Mouse (Mus musculus) limb, embryonic 11.5 days (tissue): ENCODE data around the gene Vps13c. TPM values are rescaled to one million over a fixed set of nuclear protein-coding genes. Genes with fewer than 3 reads are reported as not detected.

ENCODE experiments used
- ATAC-seq: fragments of 200-750 bp; cut with Nextera tagmentation; 2 replicates; pipeline ENCODE4 v1.8.0; 2017; ENCODE audit warnings: low read depth; ENCODE audit not compliant: insufficient number of reproducible peaks, low FRiP score, low TSS enrichment
- DNase-seq: peaks from one replicate; pipeline ENCODE4 v3.0.0-alpha.2; 2015; ENCODE audit warnings: low spot score
- H3K27ac ChIP-seq: fragments of 300-500 bp; sonication (generic); replicated peaks from 2 replicates; pipeline ENCODE4 v1.5.1; 2014; ENCODE audit warnings: low read depth, mild to moderate bottlenecking, low read length
- H3K27me3 ChIP-seq: fragments of 300-500 bp; sonication (generic); 2 replicates; pipeline ENCODE4 v1.6.1; 2014; ENCODE audit warnings: mild to moderate bottlenecking, low read length, mixed read lengths; ENCODE audit not compliant: control insufficient read depth, insufficient read depth
- H3K36me3 ChIP-seq: fragments of 300-500 bp; sonication (generic); 2 replicates; pipeline ENCODE4 v1.6.1; 2014; ENCODE audit warnings: mild to moderate bottlenecking, low read length, moderate library complexity, mixed read lengths; ENCODE audit not compliant: control insufficient read depth, insufficient read depth
- H3K4me1 ChIP-seq: fragments of 300-500 bp; sonication (generic); 2 replicates; pipeline ENCODE4 v1.6.1; 2014; ENCODE audit warnings: low read length, mixed read lengths; ENCODE audit not compliant: control insufficient read depth, insufficient read depth
- H3K4me2 ChIP-seq: fragments of 300-500 bp; sonication (generic); 2 replicates; pipeline ENCODE4 v1.6.1; 2014; ENCODE audit warnings: low read depth, mild to moderate bottlenecking, moderate library complexity; ENCODE audit not compliant: severe bottlenecking
- H3K4me3 ChIP-seq: fragments of 300-500 bp; sonication (generic); 2 replicates; pipeline ENCODE4 v1.5.1; 2014; ENCODE audit warnings: low read depth, low read length
- H3K9ac ChIP-seq: fragments of 300-500 bp; sonication (generic); 2 replicates; pipeline ENCODE4 v1.6.1; 2014; ENCODE audit warnings: mild to moderate bottlenecking, low read length
- H3K9me3 ChIP-seq: fragments of 300-500 bp; sonication (generic); 2 replicates; pipeline ENCODE4 v1.6.1; 2016; ENCODE audit warnings: low read length; ENCODE audit not compliant: control insufficient read depth
- WGBS: fragments of 180-500 bp; shearing (Covaris S2); extraction: QIAGEN DNeasy Blood & Tissue Kit; methylation state at CpG from one replicate; pipeline ENCODE4 v1.1.7; 2014; 5-methylcytosine and 5-hydroxymethylcytosine counted together
- polyA plus RNA-seq: library from polyadenylated mRNA; unstranded; fragments of >200 nt; fragmentation: Nextera tagmentation; extraction: Ambion mirVana; gene quantifications from 2 replicates; pipeline ENCODE4 v1.2.1, GENCODE M21; 2014

Gene Vps13c
- polyA plus RNA-seq, 1 experiment from 2014 or later, result 4.6 TPM

GRCm38 (mm10) chr9:67863332-67863731 is 23.1 kb downstream of the Vps13c start:
- 92% methylated on average over 5 of the region's 5 CpGs for WGBS
- ATAC-seq (no peak), DNase-seq (no peak)
- H3K36me3 ChIP-seq, result no peaks in the 10 kb centered on the region
- no peak overlapping the region for H3K4me3 ChIP-seq
- 0 out of 2 replicates have a peak, but pooled peaks cover 8% of the 10 kb centered on the region for H3K4me1 ChIP-seq
- H3K4me2 ChIP-seq, result no peak overlapping the region
- no peak overlapping the region for H3K27ac ChIP-seq
- H3K27me3 ChIP-seq, result no peaks in the 10 kb centered on the region
- no peaks in the 10 kb centered on the region for H3K9me3 ChIP-seq
- H3K9ac ChIP-seq, result no peak overlapping the region

GRCm38 (mm10) chr9:67864011-67864410 is 23.8 kb downstream of the Vps13c start:
- 53% methylated on average over 4 of the region's 4 CpGs for WGBS
- Histone ChIP-seq H3K27ac (no peak overlapping the region), H3K4me3 (no peak overlapping the region), H3K4me2 (no peak overlapping the region), H3K9me3 (no peaks in the 10 kb centered on the region), H3K36me3 (no peaks in the 10 kb centered on the region), H3K9ac (no peak overlapping the region), H3K27me3 (no peaks in the 10 kb centered on the region), H3K4me1 (0 out of 2 replicates have a peak, but pooled peaks cover 8% of the 10 kb centered on the region)
- DNase-seq (no peak), ATAC-seq (no peak)

- no peaks in the 10 kb centered on the region for H3K9me3 ChIP-seq
- H3K4me2 ChIP-seq, result no peak overlapping the region
- ATAC-seq (no peak), DNase-seq (no peak)
- 20% methylated on average over 7 of the region's 7 CpGs for WGBS
- H3K4me3 ChIP-seq, result no peak overlapping the region
- H3K9ac ChIP-seq, result no peak overlapping the region
- H3K36me3 ChIP-seq, result no peaks in the 10 kb centered on the region
- H3K27me3 ChIP-seq, result no peaks in the 10 kb centered on the region
- H3K4me1 ChIP-seq, result 0 out of 2 replicates have a peak, but pooled peaks cover 8% of the 10 kb centered on the region
- no peak overlapping the region for H3K27ac ChIP-seq
These were observed 25.2 kb downstream of the Vps13c start for GRCm38 (mm10) chr9:67865411-67865810.

- no peaks in the 10 kb centered on the region for H3K36me3 ChIP-seq
- WGBS, result 74% methylated on average over 6 of the region's 6 CpGs
- no peak overlapping the region for H3K27ac ChIP-seq
- H3K4me2 ChIP-seq, result no peak overlapping the region
- H3K9ac ChIP-seq, result no peak overlapping the region
- H3K4me1 ChIP-seq, result 0 out of 2 replicates have a peak, but pooled peaks cover 8% of the 10 kb centered on the region
- no peak for DNase-seq
- ATAC-seq, result no peak
- no peaks in the 10 kb centered on the region for H3K27me3 ChIP-seq
- no peaks in the 10 kb centered on the region for H3K9me3 ChIP-seq
- no peak overlapping the region for H3K4me3 ChIP-seq
These were observed 27.2 kb downstream of the Vps13c start for GRCm38 (mm10) chr9:67867411-67867810.

- H3K4me1 ChIP-seq, result 0 out of 2 replicates have a peak, but pooled peaks cover 8% of the 10 kb centered on the region
- no peak overlapping the region for H3K9ac ChIP-seq
- H3K36me3 ChIP-seq, result no peaks in the 10 kb centered on the region
- no peak overlapping the region for H3K4me2 ChIP-seq
- no peak overlapping the region for H3K27ac ChIP-seq
- no peaks in the 10 kb centered on the region for H3K27me3 ChIP-seq
- H3K9me3 ChIP-seq, result no peaks in the 10 kb centered on the region
- 89% methylated on average over 16 of the region's 16 CpGs for whole genome bisulfite sequencing
- DNase-seq, result no peak
- H3K4me3 ChIP-seq, result no peak overlapping the region
- ATAC-seq, result no peak
These were observed 29.7 kb downstream of the Vps13c start for GRCm38 (mm10) chr9:67869691-67870450.

GRCm38 (mm10) chr9:67874522-67875222 is 34.5 kb downstream of the Vps13c start:
- Histone ChIP-seq H3K27me3 (no peaks in the 10 kb centered on the region), H3K4me2 (no peak overlapping the region), H3K4me3 (no peak overlapping the region), H3K4me1 (no peaks in the 10 kb centered on the region), H3K9me3 (no peaks in the 10 kb centered on the region), H3K9ac (no peak overlapping the region), H3K36me3 (0 out of 2 replicates have a peak, but pooled peaks cover 2% of the 10 kb centered on the region), H3K27ac (no peak overlapping the region)
- 82% methylated on average over 7 of the region's 7 CpGs for WGBS
- DNase-seq, result no peak
- ATAC-seq, result no peak

GRCm38 (mm10) chr9:67875337-67875736 is 35.1 kb downstream of the Vps13c start:
- whole genome bisulfite sequencing, result 52% methylated on average over 2 of the region's 2 CpGs
- ATAC-seq (no peak), DNase-seq (peak; percentile 24)
- Histone ChIP-seq H3K4me3 (no peak overlapping the region), H3K9me3 (no peaks in the 10 kb centered on the region), H3K27ac (no peak overlapping the region), H3K4me1 (no peaks in the 10 kb centered on the region), H3K36me3 (0 out of 2 replicates have a peak, but pooled peaks cover 2% of the 10 kb centered on the region), H3K9ac (no peak overlapping the region), H3K4me2 (no peak overlapping the region), H3K27me3 (no peaks in the 10 kb centered on the region)

- H3K9me3 ChIP-seq, result no peaks in the 10 kb centered on the region
- DNase-seq (peak; percentile 44), ATAC-seq (no peak)
- H3K27ac ChIP-seq, result no peak overlapping the region
- H3K27me3 ChIP-seq, result no peaks in the 10 kb centered on the region
- H3K4me2 ChIP-seq, result no peak overlapping the region
- H3K4me1 ChIP-seq, result no peaks in the 10 kb centered on the region
- H3K9ac ChIP-seq, result no peak overlapping the region
- WGBS, result 46% methylated on average over 14 of the region's 14 CpGs
- H3K4me3 ChIP-seq, result no peak overlapping the region
- peaks cover 2% of the 10 kb centered on the region; the same call in 1 of the 2 replicates for H3K36me3 ChIP-seq
These were observed 37.0 kb downstream of the Vps13c start for GRCm38 (mm10) chr9:67877081-67877718.
